Mouse (Mus musculus) heart, postnatal 0 days (tissue): ENCODE results near the gene Shh. TPM values are rescaled to one million over a fixed set of nuclear protein-coding genes. Genes with fewer than 3 reads are reported as not detected.
A peak's percentile ranks its signal among the peaks of the same experiment; 100 is the strongest.

Source experiments
- ATAC-seq: fragments of 200-750 bp; cut with Nextera tagmentation; 2 replicates; pipeline ENCODE4 v1.8.0; 2017; ENCODE audit warnings: low read depth, moderate number of reproducible peaks, moderate library complexity; ENCODE audit not compliant: insufficient read depth
- DNase-seq: peaks from one replicate; pipeline ENCODE4 v3.0.0-alpha.2; 2016; ENCODE audit warnings: low spot score
- H3K27ac ChIP-seq: fragments of 300-500 bp; sonication (generic); 2 replicates; pipeline ENCODE4 v1.5.1; 2014; ENCODE audit warnings: low read depth, mild to moderate bottlenecking
- H3K27me3 ChIP-seq: fragments of 300-500 bp; sonication (generic); 2 replicates; pipeline ENCODE4 v1.6.1; 2014; ENCODE audit warnings: low read length, mixed read lengths; ENCODE audit not compliant: control insufficient read depth, insufficient read depth
- H3K36me3 ChIP-seq: fragments of 300-500 bp; sonication (generic); replicated peaks from 2 replicates; pipeline ENCODE4 v1.6.1; 2014; ENCODE audit warnings: low read length, mixed read lengths; ENCODE audit not compliant: control insufficient read depth, insufficient read depth
- H3K4me1 ChIP-seq: fragments of 300-500 bp; sonication (generic); 2 replicates; pipeline ENCODE4 v1.6.1; 2014; ENCODE audit warnings: antibody characterized with exemption; ENCODE audit not compliant: control insufficient read depth, insufficient read depth
- H3K4me2 ChIP-seq: fragments of 300-500 bp; sonication (generic); 2 replicates; pipeline ENCODE4 v1.6.1; 2014; ENCODE audit warnings: low read depth, mild to moderate bottlenecking, low read length, moderate library complexity
- H3K4me3 ChIP-seq: fragments of 300-500 bp; sonication (generic); 2 replicates; pipeline ENCODE4 v1.5.1; 2014; ENCODE audit warnings: low read depth, low read length
- H3K9ac ChIP-seq: fragments of 300-500 bp; sonication (generic); replicated peaks from 2 replicates; pipeline ENCODE4 v1.6.1; 2014; ENCODE audit warnings: low read depth, low read length, mixed read lengths
- H3K9me3 ChIP-seq: fragments of 300-500 bp; sonication (generic); replicated peaks from 2 replicates; pipeline ENCODE4 v1.6.1; 2016; ENCODE audit warnings: low read length; ENCODE audit not compliant: control insufficient read depth
- CTCF ChIP-seq: IDR thresholded peaks from 2 replicates; pipeline ENCODE4 v1.5.1; 2016; ENCODE audit warnings: antibody characterized with exemption, control low read depth, low read depth
- EP300 ChIP-seq: IDR thresholded peaks from 2 replicates; pipeline ENCODE4 v1.6.1; 2016; ENCODE audit warnings: antibody characterized with exemption, low read depth
- WGBS: fragments of 180-500 bp; shearing (Covaris S2); extraction: QIAGEN DNeasy Blood & Tissue Kit; methylation state at CpG from one replicate; pipeline ENCODE4 v1.1.7; 2014; 5-methylcytosine and 5-hydroxymethylcytosine counted together
- polyA plus RNA-seq: library from polyadenylated mRNA; unstranded; fragments of >200 nt; fragmentation: Nextera tagmentation; extraction: Ambion mirVana; gene quantifications from 2 replicates; pipeline ENCODE4 v1.2.1, GENCODE M21; 2015
- total RNA-seq: library from RNA; depleted of rRNA; stranded (reverse); fragments of >200 nt; gene quantifications from 2 replicates; pipeline ENCODE4 v1.2.3, GENCODE M21; 2014; ENCODE audit warnings: low replicate concordance

Gene Shh
- total and polyA plus RNA-seq, 2 experiments from 2014 or later: 0.38 TPM; not detected in 1

DNA sequence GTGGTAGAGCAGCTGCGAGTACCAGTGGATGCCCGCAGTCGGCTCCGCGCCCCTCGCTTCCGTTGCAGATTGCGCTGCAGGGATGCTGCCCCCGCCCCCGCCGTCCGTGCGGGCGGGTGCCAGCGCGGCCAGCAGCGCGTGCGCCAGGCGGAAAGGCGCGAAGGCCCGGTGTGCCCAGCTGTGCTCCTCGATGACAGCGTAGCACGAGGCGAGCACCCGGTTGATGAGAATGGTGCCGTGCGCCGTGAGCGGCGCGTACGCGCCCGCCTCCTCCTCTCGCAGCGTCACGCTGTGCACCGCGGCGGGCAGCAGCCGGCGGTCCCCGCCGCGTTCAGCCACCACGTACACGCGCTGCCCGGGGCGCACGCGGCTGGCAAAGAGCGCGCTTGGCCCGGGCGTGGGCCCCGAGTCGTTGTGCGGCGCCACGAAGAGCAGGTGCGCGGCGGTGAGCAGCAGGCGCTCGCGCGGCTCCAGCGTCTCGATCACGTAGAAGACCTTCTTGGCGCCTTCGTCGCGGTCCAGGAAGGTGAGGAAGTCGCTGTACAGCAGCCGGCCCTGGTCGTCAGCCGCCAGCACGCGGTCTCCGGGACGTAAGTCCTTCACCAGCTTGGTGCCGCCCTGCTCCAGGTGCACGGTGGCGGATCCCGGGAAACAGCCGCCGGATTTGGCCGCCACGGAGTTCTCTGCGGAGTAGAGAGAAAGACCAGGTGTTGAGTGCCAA lies 9.0 kb downstream of the Shh start:
- ATAC-seq (no peak), DNase-seq (no peak)
- peaks cover 77% of the 10 kb centered on the region for H3K27me3 ChIP-seq
- no peak overlapping the region for H3K9ac ChIP-seq
- H3K4me1 ChIP-seq: peaks cover 6% of the 10 kb centered on the region; the same call in 1 of the 2 replicates
- H3K9me3 ChIP-seq: no peaks in the 10 kb centered on the region
- peak overlapping the region; percentile 38 for H3K4me3 ChIP-seq
- TF ChIP-seq CTCF (no peak), EP300 (no peak)
- peak overlapping the region; percentile 54 for H3K4me2 ChIP-seq
- 2% methylated on average over 83 of the region's 95 CpGs for WGBS
- no peaks in the 10 kb centered on the region for H3K36me3 ChIP-seq
- no peak overlapping the region for H3K27ac ChIP-seq

- TF ChIP-seq EP300 (no peak), CTCF (no peak)
- DNase-seq (no peak), ATAC-seq (no peak)
- H3K4me3 ChIP-seq: no peak overlapping the region
- H3K9me3 ChIP-seq: no peaks in the 10 kb centered on the region
- no peak overlapping the region for H3K27ac ChIP-seq
- H3K4me1 ChIP-seq: peaks cover 6% of the 10 kb centered on the region; the same call in 1 of the 2 replicates
- no peak overlapping the region for H3K9ac ChIP-seq
- 69% methylated on average over 1 of the region's 1 CpGs for WGBS
- peaks cover 60% of the 10 kb centered on the region for H3K27me3 ChIP-seq
- no peak overlapping the region for H3K4me2 ChIP-seq
- no peaks in the 10 kb centered on the region for H3K36me3 ChIP-seq
These were observed 10.7 kb downstream of the Shh start for GRCm38 (mm10) chr5:28456366-28456765.

GRCm38 (mm10) chr5:28455721-28456120 lies 11.3 kb downstream of the Shh start:
- ATAC-seq (no peak), DNase-seq (no peak)
- Histone ChIP-seq H3K4me3 (no peak overlapping the region), H3K4me1 (peaks cover 6% of the 10 kb centered on the region; the same call in 1 of the 2 replicates), H3K4me2 (no peak overlapping the region), H3K27me3 (peaks cover 53% of the 10 kb centered on the region), H3K9me3 (no peaks in the 10 kb centered on the region), H3K36me3 (no peaks in the 10 kb centered on the region), H3K27ac (no peak overlapping the region), H3K9ac (no peak overlapping the region)
- TF ChIP-seq CTCF (no peak), EP300 (no peak)
- WGBS: 79% methylated on average over 5 of the region's 5 CpGs

- Histone ChIP-seq H3K9me3 (no peaks in the 10 kb centered on the region), H3K4me1 (peaks cover 6% of the 10 kb centered on the region; the same call in 1 of the 2 replicates), H3K36me3 (no peaks in the 10 kb centered on the region), H3K4me3 (no peak overlapping the region), H3K27ac (no peak overlapping the region), H3K9ac (no peak overlapping the region), H3K4me2 (no peak overlapping the region), H3K27me3 (peaks cover 42% of the 10 kb centered on the region)
- WGBS: 83% methylated on average over 6 of the region's 6 CpGs
- ATAC-seq: no peak
- no peak for DNase-seq
- TF ChIP-seq CTCF (no peak), EP300 (no peak)
These were observed 12.5 kb downstream of the Shh start for GRCm38 (mm10) chr5:28454546-28454945.

GRCm38 (mm10) chr5:28453523-28453922 lies 13.5 kb downstream of the Shh start:
- Histone ChIP-seq H3K27ac (no peak overlapping the region), H3K4me3 (no peak overlapping the region), H3K36me3 (no peaks in the 10 kb centered on the region), H3K9ac (no peak overlapping the region), H3K4me2 (no peak overlapping the region), H3K27me3 (peaks cover 31% of the 10 kb centered on the region), H3K9me3 (no peaks in the 10 kb centered on the region), H3K4me1 (peaks cover 6% of the 10 kb centered on the region; the same call in 1 of the 2 replicates)
- WGBS: 48% methylated on average over 3 of the region's 3 CpGs
- no peak for TF ChIP-seq CTCF
- no peak for TF ChIP-seq EP300
- DNase-seq (no peak), ATAC-seq (no peak)
